Mouse (Mus musculus) thymus, postnatal 25 days (tissue): Measurements from ENCODE around the gene Canx.

Source experiments
- DNase-seq: peaks from one replicate; pipeline ENCODE4 v3.0.0; 2022

Canx gene

DNA sequence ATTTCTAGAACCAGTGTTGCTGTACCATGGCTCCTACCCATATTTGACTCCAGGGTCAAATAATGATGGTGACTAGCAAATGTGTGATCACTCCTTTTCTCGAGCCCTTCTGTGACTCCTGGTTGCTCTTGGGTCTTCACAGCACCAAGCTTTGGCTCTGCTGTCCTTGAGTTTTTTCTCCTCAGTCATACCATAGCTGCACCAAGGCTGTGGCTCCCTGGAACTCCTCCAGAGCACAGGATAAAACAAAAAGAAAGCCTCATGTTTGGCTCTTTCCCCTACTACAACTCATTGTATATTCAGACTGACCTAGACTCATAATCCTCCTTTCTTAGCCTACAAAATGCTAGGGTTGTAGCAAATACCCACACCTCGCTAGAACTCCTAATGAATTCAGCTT lies 52.7 kb downstream of the Canx start:
- DNase-seq, result no peak

DNA sequence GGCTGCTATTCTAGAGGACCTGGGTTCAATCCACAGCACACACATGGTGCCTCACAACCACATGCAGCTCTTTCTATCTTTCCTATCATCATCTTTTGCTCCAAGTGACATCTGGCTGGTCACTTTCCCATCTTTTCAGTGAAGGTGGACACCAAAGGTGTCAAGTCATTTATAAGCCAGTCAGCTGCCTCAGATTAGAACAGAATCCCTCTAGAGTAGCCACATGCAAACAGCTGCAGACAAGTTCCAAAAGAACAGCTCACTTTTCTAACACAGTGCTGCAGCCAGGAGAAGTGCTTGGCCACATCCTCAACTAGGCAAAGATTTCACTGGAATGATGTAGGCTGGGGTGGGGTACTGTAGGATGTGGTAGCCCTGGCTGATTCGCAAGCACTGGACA lies 55.6 kb downstream of the Canx start:
- no peak for DNase-seq

DNA sequence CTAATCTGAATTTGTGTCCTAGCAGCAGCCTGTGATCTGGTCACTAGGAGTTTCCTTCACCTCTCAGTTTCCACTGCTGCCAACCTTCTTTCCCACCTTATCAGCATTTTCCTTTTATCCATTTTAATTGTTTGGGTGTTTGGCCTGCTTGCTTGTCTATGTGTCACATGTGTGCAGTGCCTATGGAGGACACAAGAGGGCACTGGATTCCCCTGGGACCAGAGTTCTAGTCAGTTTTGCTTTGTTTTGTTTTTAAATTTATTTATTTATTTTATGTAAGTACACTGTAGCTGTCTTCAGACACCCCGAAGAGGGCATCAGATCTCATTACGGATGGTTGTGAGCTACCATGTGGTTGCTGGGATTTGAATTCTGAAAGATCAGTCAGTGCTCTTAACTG lies 56.3 kb downstream of the Canx start:
- DNase-seq, result peak; percentile 44

DNA sequence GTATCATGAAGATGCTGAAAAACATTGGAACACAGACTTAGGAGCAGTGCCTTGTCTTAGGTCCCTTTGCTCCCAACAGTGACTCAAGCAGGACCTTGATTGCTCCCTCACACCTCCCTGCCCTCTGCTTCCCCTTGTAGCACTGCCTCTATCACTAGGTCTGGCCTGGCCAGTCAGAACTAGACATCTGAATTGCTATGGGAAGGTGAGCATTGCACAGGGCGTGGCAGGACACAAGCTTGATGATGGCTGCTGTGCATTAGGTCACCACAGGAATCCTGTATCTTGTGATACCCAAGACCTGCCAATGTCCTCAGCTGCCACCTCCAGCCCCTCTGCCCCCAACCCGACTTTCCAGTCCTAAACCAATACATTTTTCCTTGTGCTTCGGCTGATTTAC lies 58.5 kb downstream of the Canx start:
- no peak for DNase-seq

DNA sequence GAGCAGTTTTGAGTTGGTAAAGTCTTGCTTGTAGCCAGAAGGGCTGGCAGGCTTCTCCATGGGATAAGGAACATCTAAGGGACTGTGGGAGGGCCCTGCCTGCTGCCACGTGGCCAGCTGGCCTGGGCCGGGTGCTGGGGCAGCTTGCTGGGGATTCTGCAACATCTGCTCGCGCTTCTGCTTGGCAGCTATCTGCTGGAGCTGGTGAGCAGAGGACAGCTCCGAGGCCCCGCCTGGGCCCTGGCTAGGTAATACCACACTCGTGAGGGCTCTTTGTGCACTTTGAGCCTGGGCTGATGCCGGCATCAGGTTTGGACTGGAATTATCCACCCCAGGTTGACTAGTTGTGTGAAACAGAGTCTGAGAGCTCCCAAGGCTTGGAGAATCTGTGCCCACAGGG lies 59.5 kb downstream of the Canx start:
- DNase-seq, result no peak

DNA sequence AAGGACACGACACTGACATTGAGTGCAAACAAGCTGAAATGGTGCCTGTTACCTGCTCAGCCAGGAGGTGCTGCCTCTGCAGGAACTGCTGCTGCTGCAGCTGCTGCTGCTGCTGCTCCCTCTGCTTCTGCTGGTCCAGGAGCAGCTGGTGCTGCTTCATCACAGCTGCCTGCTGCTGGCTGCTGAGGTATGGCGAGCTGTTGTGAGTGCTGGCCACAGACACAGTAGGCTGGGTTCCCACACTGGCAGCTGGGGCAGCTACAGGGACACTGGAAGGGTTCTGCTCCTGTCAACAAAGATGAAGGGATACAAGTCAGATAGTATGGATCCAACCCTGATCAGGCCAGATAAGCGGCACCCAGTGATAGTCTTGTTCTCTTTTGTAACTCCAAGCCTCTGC lies 62.3 kb downstream of the Canx start:
- DNase-seq, result no peak

DNA sequence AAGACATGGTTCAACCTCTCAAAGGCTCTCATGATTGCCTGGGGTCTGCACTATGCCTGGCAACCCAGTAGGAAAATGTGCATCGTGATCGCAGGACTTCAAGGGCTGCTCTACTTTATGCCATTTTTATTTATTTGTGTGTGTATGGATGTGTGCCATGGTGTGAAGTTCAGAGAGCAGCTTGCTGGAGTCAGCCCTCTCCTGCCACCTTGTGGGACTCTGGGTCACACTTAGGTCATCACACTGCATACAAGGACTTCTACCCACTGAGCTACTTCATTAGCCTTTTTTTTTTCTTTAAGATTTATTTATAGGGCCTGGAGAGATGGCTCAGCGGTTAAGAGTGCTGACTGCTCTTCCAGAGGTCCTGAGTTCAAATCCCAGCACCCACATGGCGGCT lies 63.5 kb downstream of the Canx start:
- no peak for DNase-seq

DNA sequence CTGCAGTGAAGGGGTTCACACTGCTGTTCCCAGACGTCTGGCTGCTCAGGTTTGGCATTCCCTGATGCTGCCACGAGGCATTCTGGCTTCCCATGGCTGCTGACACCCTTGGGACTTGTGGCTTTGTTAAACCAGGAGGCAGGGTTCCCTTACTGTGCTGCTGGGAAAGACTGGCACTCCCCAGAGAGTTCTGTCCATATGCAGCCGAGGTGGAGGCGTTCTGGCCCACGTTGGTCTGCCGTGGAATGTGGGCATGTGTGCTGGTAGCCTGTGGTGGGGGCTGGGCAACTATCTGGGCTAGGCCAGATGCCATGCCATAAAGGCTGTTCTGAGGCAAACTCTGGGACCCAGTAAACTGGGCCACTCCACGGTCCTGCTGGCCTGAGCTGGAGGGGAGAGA lies 67.2 kb downstream of the Canx start:
- DNase-seq, result no peak

DNA sequence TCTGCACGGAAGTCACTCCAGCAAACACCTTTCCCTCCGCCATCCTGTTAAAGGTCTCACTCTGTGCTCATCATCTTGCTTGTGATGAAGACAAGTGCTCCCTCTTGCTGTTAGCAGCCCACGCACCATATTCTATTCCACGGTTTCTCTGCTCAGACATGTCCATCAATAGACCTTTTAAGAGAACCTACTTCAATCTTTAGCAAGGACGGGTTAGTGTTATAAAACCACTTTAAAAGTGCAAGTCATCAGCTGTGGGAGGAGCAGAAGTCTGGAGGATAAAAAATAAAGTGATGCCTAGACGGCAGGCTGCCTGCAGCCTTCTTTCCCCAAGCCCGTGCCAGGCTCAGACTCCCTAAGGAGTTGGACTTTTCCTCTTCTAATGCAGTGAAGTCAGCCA lies 68.9 kb downstream of the Canx start:
- DNase-seq, result no peak

DNA sequence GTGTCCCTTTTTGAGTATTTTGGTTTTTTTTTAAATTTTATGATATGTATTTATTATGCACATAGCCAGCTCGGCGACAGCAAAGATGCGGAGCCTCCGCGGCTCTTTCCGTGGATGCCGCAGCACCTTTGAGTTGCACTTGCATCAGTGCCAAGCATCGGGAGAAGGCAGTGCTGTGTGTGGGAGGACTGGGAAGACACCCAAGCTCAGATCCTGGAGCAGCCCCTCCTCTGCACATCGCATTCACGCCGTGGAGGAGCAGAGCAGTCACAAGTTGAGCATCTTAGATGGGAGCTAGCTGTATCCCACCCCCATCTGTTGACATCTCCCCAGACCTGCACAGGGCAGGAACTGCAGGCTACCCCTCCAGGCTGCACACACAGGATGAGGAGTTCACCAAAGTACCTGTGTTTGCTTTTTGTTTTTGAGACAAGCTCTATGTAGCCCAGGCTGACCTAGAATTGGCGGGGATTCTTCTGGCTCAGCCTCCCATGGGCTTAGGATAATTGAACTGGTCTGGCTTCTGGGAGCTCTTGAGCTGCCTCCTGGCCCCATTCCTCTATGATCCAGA lies 71.4 kb downstream of the Canx start:
- no peak for DNase-seq

DNA sequence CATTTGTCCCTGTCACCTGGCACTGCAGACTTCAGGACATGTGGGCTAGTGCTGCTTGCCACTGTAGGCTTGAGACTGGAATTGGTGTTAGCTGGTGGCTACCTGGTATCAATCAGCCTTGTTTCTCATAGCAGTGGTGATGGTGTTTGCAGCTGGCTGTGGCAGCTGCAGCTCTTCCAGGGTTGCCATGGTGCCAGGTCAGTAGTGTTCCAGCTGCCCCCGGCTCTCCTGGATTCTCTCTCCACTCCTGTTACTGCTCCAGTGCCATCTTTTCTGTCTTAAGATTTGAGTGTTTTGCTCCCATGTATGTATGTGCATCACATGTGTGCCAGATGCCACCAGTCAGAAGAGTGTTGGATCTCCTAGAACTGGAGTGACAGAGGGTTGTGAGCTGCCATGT lies 72.1 kb downstream of the Canx start:
- DNase-seq, result no peak

DNA sequence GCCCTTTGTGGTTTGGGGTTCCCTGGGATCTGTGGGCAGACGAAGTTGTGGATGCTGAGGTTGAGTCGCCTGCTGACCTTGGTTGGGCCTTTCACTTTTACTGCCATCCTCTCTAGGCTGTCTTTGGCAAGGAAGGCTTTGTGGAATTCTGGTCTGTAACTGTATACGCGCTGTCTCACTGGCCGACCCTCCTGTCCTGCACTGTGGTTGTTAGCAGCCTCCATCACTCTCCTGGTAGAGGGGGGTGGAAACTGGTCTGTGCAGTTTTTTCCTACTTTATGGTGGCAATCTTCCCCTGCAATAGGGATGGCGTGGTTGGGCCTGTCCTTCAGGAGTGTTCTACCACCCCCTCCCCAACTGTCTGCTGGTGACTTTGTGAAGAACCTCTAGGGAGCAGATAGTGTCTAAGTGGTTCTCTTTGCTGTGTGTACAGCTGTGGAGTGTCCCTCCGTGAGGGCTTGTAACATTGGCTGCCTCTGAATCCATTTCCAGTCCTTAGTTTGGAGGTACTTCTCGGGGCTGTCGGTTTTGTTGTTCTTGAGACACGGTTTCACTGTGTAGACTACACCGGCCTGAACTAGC lies 72.7 kb downstream of the Canx start:
- no peak for DNase-seq

DNA sequence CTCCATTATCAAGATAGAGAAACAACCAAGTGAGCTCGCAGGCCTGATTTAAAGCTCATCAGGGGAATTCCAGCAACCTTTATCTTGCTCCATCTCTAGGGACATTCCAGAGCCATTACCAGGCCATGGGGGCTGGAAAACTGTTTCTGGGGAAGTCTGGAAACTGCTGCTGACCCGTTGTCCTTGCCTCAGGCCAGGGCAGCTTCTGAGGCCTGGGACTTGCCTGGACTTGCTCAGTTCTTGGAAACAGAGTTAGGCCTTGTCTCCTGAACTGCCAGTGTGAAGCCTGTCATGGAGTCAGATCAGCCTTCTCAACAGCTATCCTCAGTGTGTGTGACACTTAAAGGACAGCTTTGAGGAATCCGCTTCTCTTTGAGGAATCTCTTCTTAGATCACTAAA lies 73.3 kb downstream of the Canx start:
- DNase-seq, result no peak

DNA sequence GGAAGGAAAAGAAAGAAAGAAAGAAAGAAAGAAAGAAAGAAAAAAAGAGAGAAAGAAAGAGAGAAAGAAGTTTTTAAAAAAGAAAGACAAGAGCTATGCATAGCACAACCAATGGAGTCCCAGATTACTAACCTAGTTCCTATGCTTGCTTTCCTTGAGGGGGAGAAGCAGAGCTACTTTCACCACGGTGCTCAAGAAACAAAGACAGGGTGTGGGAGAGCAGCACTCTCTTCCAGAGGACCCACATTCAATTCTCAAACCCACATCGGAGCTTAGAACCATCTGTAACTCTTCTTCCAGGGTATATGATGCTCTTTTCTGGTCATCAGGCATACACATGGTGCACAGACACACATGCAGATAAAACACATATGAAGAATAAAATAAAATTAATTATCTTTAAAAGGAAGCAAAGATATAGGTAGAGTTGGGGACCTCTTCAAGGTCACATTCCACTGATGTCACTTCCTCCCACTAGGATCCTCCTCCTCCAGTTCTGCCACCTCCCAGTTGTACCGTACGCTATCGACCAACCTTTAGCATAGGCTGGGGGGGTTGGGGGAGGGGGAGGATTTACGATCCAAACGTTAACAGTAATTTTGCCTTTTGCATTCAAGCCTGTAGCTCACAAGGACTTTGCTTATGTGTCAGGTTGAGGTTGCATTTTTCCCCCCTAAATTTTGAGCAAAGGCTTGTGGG lies 76.9 kb downstream of the Canx start:
- no peak for DNase-seq

DNA sequence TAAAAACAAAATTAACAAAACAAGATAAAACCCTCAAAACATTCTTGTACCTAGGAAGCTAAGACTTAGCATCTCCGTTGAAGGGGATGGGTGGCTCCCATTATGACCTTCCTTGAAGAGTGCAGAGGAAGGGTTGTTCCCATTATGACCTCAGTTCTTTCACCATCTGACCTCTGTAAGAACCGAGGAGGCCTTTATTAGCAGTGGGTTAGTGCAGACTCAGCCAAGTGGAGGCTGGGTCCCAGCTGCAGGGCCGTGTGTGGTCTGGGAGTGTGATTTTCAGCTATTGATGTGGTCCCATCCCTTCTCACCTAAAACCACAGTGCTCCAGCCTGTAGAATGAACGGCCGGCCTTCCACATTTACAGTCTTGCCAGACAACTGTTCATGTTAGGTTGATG lies 80.2 kb downstream of the Canx start:
- DNase-seq, result no peak
